In genomic region chr9:67549332-67549731, GRCm38 (mm10) we compare ENCODE assay signal across 7 mouse cellular contexts. TPM values are rescaled to one million over a fixed set of nuclear protein-coding genes. Genes with fewer than 3 reads are reported as not detected.
DNase-seq lines count a peak whose midpoint lies in the region; ATAC-seq and TF ChIP-seq lines count a peak whose summit lies in the region.

No protein-coding gene starts in this region.

- ATAC-seq in heart, embryonic 12.5 days (ENCODE audit: insufficient number of reproducible peaks, low FRiP score) = 0 out of 2 replicates have a peak, but pooled peaks have one; percentile 25
- peak; percentile 61 for ATAC-seq in limb, embryonic 13.5 days (ENCODE audit: low FRiP score, low read depth)
- ATAC-seq in stomach, postnatal 0 days (ENCODE audit: low FRiP score, low TSS enrichment) = no peak
- ATAC-seq in activated CD4-positive, CD25-positive, alpha-beta regulatory T cell, adult 4 months = no peak

- no peak for TF ChIP-seq EP300 in stomach, postnatal 0 days (optimal IDR thresholded peaks at IDR 0.05)

- H3K9me3 ChIP-seq in ES-E14 (ENCODE audit: control insufficient read depth, insufficient read depth, low read depth, low read length) = no peaks in the 10 kb centered on the region
- peaks cover 7% of the 10 kb centered on the region for H3K9me3 ChIP-seq in heart, embryonic 12.5 days (replicated peaks)
- H3K9me3 ChIP-seq in limb, embryonic 13.5 days = no peaks in the 10 kb centered on the region; the same call in 1 of the 2 replicates
- H3K9me3 ChIP-seq in stomach, postnatal 0 days (ENCODE audit: control insufficient read depth, low read length) = no peaks in the 10 kb centered on the region

- peak overlapping the region in 1 of 2 experiments; percentile 26; a peak in 1 of 4 replicates for H3K4me3 ChIP-seq in ES-E14 (ENCODE audit: insufficient read depth in 1 of 2, low read depth in 1 of 2, low read length in 2 of 2, poor library complexity in 1 of 2, severe bottlenecking in 1 of 2)
- no peak overlapping the region for H3K4me3 ChIP-seq in heart, embryonic 12.5 days
- no peak overlapping the region for H3K4me3 ChIP-seq in limb, embryonic 13.5 days
- no peak overlapping the region for H3K4me3 ChIP-seq in stomach, postnatal 0 days (ENCODE audit: low read depth, low read length)

- no peak overlapping the region for H3K4me2 ChIP-seq in heart, embryonic 12.5 days
- H3K4me2 ChIP-seq in limb, embryonic 13.5 days (replicated peaks) = no peak overlapping the region
- no peak overlapping the region for H3K4me2 ChIP-seq in stomach, postnatal 0 days (replicated peaks; ENCODE audit: low read depth)

- no peaks in the 10 kb centered on the region for H3K27me3 ChIP-seq in heart, embryonic 12.5 days (replicated peaks)
- H3K27me3 ChIP-seq in limb, embryonic 13.5 days = no peaks in the 10 kb centered on the region
- H3K27me3 ChIP-seq in stomach, postnatal 0 days (ENCODE audit: control insufficient read depth, insufficient read depth, low read length) = no peaks in the 10 kb centered on the region

- peaks cover 12 to 13% of the 10 kb centered on the region in 2 experiments for H3K4me1 ChIP-seq in ES-E14 (ENCODE audit: control insufficient read depth in 2 of 2, insufficient read depth in 2 of 2, low read length in 2 of 2, poor library complexity in 1 of 2)
- H3K4me1 ChIP-seq in heart, embryonic 12.5 days (replicated peaks) = peaks cover 40% of the 10 kb centered on the region
- H3K4me1 ChIP-seq in limb, embryonic 13.5 days = peaks cover 21% of the 10 kb centered on the region
- H3K4me1 ChIP-seq in stomach, postnatal 0 days (replicated peaks; ENCODE audit: control insufficient read depth, insufficient read depth) = no peaks in the 10 kb centered on the region

- in situ Hi-C loops in ES-E14 (cut with MboI; ENCODE audit: low sequenced_read_pairs in 2 of 2, unreplicated experiment in 2 of 2) = no loop called here

- H3K9ac ChIP-seq in ES-E14 (ENCODE audit: insufficient read depth, low read depth, low read length, poor library complexity, severe bottlenecking) = no peak overlapping the region
- no peak overlapping the region for H3K9ac ChIP-seq in heart, embryonic 12.5 days
- no peak overlapping the region for H3K9ac ChIP-seq in limb, embryonic 13.5 days
- no peak overlapping the region for H3K9ac ChIP-seq in stomach, postnatal 0 days (ENCODE audit: low read length)

- 32% methylated on average over 4 of the region's 4 CpGs for WGBS in heart, embryonic 12.5 days
- WGBS in limb, embryonic 13.5 days = 22% methylated on average over 4 of the region's 4 CpGs
- 32% methylated on average over 4 of the region's 4 CpGs for WGBS in stomach, postnatal 0 days

- no peak for TF ChIP-seq CTCF in stomach, postnatal 0 days (IDR thresholded peaks at IDR 0.05; ENCODE audit: low read depth)

- no peaks in the 10 kb centered on the region; the same call in 1 of the 2 replicates for H3K36me3 ChIP-seq in ES-E14 (ENCODE audit: control insufficient read depth, insufficient read depth, low read length, poor library complexity, severe bottlenecking)
- H3K36me3 ChIP-seq in heart, embryonic 12.5 days = peaks cover 9% of the 10 kb centered on the region
- peaks cover 8% of the 10 kb centered on the region for H3K36me3 ChIP-seq in limb, embryonic 13.5 days
- no peaks in the 10 kb centered on the region for H3K36me3 ChIP-seq in stomach, postnatal 0 days (ENCODE audit: control insufficient read depth, insufficient read depth, low read length)

- DNase-seq in ES-E14 (ENCODE audit: low read depth, low spot score) (peak; percentile 81), adipocyte (ENCODE audit: low spot score) (peak; percentile 76)
- peak; percentile 35 for DNase-seq in stomach, postnatal 0 days (ENCODE audit: low spot score)
- no peak for DNase-seq in urinary bladder, postnatal 25 days (ENCODE audit: low spot score)

- H3K27ac ChIP-seq in ES-E14 (ENCODE audit: insufficient read depth, low read depth, low read length, poor library complexity, severe bottlenecking) = peak overlapping the region; percentile 72
- 0 out of 2 replicates have a peak overlapping the region, but pooled peaks have one; percentile 14 for H3K27ac ChIP-seq in heart, embryonic 12.5 days (ENCODE audit: poor library complexity, severe bottlenecking)
- H3K27ac ChIP-seq in limb, embryonic 13.5 days = peak overlapping the region; percentile 75; the same call in 1 of the 2 replicates
- no peak overlapping the region for H3K27ac ChIP-seq in stomach, postnatal 0 days (replicated peaks)

TF ChIP-seq in ES-E14, 5 proteins besides CTCF, POLR2A, EP300 and RAD21:
- no peak for TF ChIP-seq ZNF384 (IDR thresholded peaks at IDR 0.05; ENCODE audit: low read depth, low read length)
- no peak for TF ChIP-seq MAFK (IDR thresholded peaks at IDR 0.05; ENCODE audit: insufficient read depth, low read depth, low read length)
- TF ChIP-seq HCFC1 (IDR thresholded peaks at IDR 0.05; ENCODE audit: borderline replicate concordance, insufficient read depth, low read length) = no peak
- no peak for TF ChIP-seq ZC3H11A (IDR thresholded peaks at IDR 0.05; ENCODE audit: borderline replicate concordance, low read depth, low read length)
- TF ChIP-seq CHD2 (IDR thresholded peaks at IDR 0.05; ENCODE audit: low read depth, low read length) = no peak

RNA-seq across cellular contexts. Expression of gene Tln2, which starts 10.2 kb away (rescaled TPM):
- 20.2 and 26.1 TPM in 2 replicates for total RNA-seq in ES-E14 (2012; rRNA removed)
- 57.3 and 58.9 TPM in 2 replicates for polyA plus RNA-seq in heart, embryonic 12.5 days (2016; fragmentation: Nextera tagmentation; extraction: Ambion mirVana)
- polyA plus RNA-seq in limb, embryonic 13.5 days (2015; fragmentation: Nextera tagmentation; extraction: Ambion mirVana) = 44.5 and 47.6 TPM in 2 replicates
- 14.3 and 17.5 TPM in 2 replicates for polyA plus RNA-seq in stomach, postnatal 0 days (2015; fragmentation: Nextera tagmentation; extraction: Ambion mirVana)
- under 1 TPM; 0.34 to 0.48 TPM for polyA plus RNA-seq in activated CD4-positive, CD25-positive, alpha-beta regulatory T cell, adult 4 months (2017; shearing (Covaris generic))

Comparison
In these comparisons a context has a peak if more than half of its experiments do, and no peak if none do; other contexts are left out.
1. ATAC-seq: peak in heart, embryonic 12.5 days (single experiment) and limb, embryonic 13.5 days (single experiment); none in stomach, postnatal 0 days (single experiment) and activated CD4-positive, CD25-positive, alpha-beta regulatory T cell, adult 4 months (single experiment).
2. RNA of gene Tln2, which starts 10.2 kb away (polyA plus RNA-seq): 57.3 to 58.9 TPM in heart, embryonic 12.5 days, 44.5 to 47.6 TPM in limb, embryonic 13.5 days and 14.3 to 17.5 TPM in stomach, postnatal 0 days; 0.34 to 0.48 TPM in activated CD4-positive, CD25-positive, alpha-beta regulatory T cell, adult 4 months; every median in the first group is over 10 times any median in the second.